Mouse (Mus musculus) adrenal gland, postnatal 10 days (tissue): Measurements from ENCODE around the gene March7. TPM values are rescaled to one million over a fixed set of nuclear protein-coding genes. Genes with fewer than 3 reads are reported as not detected.

Source experiments
- DNase-seq: peaks from one replicate; pipeline ENCODE4 v3.0.0; 2021; ENCODE audit warnings: mixed read lengths
- total RNA-seq, 2 experiments: library from RNA; stranded (reverse); gene quantifications; 2 replicates each; pipeline ENCODE4 v1.2.3; 2021

Gene March7
- total RNA-seq, 2 experiments from 2014 or later = 47.8 to 56.7 TPM

GRCm38 (mm10) chr2:60285107-60285617 is 75.5 kb downstream of the March7 start:
- DNase-seq = no peak

GRCm38 (mm10) chr2:60288606-60289005 is 78.9 kb downstream of the March7 start:
- no peak for DNase-seq

GRCm38 (mm10) chr2:60289451-60289850 is 79.8 kb downstream of the March7 start:
- no peak for DNase-seq

- no peak for DNase-seq
Observed at GRCm38 (mm10) chr2:60291381-60291780, 81.7 kb downstream of the March7 start.

GRCm38 (mm10) chr2:60298266-60298665 is 88.6 kb downstream of the March7 start:
- DNase-seq = no peak

- DNase-seq = no peak
Observed at GRCm38 (mm10) chr2:60299323-60299722, 89.6 kb downstream of the March7 start.

Other genes with a start within 250 kb of the March7 start
- 10 to 100 TPM; 57.0 to 87.2 TPM for gene Baz2b, start within 50 bp of the March7 start, total RNA-seq
- 10 to 100 TPM; 45.6 to 64.8 TPM for gene Cd302, start 74.6 kb downstream of the March7 start, total RNA-seq
- under 1 TPM; 0.91 to 0.96 TPM for gene Ly75, start 173.4 kb downstream of the March7 start, total RNA-seq